Mouse (Mus musculus): Measurements from ENCODE around the gene Sds. TPM values are rescaled to one million over a fixed set of nuclear protein-coding genes. Genes with fewer than 3 reads are reported as not detected.

Gene Sds
- polyA plus RNA-seq, 1 experiment: not detected

DNA sequence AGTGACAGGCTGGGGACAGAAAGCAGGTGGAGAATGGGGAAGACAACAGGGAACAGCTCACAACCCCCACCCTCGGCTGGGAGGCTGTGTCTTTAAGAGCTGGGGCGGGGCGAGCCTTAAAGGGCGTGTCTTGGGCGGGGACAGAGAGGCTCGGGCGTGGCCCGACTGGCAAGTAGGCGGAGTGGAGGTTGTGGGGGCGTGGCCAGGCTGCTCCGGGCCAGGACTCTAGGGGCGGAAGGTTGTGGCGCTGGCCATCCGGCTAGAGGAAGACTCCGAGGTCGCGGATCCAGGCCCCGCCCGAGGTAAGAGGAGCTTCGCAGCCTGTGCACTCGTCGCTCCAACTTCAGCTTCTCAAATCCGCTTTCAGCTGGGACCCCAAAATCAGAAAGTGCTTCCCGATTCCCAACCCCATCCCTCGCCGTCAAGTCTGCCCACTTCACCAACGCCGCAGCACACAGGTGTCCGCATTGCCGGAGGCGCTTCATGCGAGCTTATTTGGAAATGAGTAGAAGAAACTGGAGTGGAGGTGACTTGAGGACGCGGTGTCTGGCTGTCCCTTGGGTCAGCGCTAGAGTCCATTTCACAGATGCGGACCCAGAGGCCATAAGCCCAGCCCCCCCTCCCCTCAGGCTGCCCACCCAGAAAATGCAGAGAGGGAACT is 34.8 kb downstream of the Sds start, which contains the start of gene Slc8b1:
Gene Slc8b1, plus strand, starts transcription at position 187 of the 661 bp plus-strand sequence.
- under 1% methylated on average over 35 of the region's 36 CpGs for WGBS
- DNase-seq (ENCODE audit: low read depth, low spot score): no peak

DNA sequence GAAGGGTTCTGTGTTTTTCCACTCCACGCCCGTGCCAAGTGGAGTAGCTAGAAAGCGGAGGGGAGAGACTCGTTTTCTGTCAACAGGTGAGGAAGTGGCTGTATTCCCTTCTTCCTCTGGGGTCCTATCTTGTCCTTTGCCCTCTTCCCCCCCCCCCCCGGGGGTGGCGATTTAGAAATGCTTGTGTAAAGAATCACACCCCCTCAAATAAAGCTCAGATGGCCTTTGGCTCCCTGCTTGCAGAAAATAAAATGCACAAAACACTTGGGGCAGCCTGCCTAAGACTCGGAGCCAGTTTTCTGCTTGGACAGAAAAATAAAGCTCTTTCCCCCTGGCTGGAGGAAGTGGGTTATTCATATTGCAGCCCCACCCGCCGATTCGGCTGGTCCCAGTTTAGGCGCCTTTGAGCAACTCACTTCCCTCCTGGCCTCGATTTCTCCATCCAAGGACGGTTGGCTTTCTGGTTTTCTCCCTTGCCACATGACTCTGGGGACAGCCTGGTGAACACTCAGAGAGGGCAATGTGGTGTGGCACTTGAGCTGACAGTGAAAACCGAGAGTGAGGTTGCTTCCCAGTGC is 35.4 kb downstream of the Sds start:
- WGBS: 2% methylated on average over 14 of the region's 14 CpGs
- no peak for DNase-seq (ENCODE audit: low read depth, low spot score)

DNA sequence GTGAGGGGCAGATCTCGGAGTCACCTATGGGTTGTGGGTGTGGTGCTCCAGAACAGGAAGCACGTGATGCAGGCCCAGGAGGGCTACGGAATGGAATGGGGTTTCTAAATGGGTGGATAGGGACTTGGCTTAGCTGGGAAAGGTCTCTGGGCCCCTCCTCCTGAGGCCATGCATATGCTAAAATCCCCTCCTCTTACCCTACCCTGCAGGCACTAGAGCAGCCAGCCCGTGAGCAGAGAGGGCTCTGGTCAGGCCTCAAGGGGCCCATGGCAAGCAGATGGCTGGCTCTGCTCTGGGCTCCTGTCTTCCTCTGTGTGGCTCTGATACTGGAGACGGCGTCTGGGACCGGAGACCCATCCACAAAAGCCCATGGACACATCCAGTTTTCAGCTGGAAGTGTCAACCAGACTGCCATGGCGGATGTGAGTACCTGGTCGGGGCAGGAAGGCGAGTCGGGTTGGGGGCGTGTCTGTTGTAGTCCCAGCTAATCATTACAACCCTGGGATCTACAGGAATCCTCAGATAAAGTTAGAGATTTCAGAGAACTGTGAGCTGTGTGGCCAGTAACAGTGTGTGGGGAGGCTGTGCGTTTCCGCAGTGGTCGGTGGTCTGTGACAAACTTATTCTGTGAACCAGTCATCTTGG is 36.7 kb downstream of the Sds start:
- 66% methylated on average over 15 of the region's 15 CpGs for WGBS
- no peak for DNase-seq (ENCODE audit: low read depth, low spot score)

DNA sequence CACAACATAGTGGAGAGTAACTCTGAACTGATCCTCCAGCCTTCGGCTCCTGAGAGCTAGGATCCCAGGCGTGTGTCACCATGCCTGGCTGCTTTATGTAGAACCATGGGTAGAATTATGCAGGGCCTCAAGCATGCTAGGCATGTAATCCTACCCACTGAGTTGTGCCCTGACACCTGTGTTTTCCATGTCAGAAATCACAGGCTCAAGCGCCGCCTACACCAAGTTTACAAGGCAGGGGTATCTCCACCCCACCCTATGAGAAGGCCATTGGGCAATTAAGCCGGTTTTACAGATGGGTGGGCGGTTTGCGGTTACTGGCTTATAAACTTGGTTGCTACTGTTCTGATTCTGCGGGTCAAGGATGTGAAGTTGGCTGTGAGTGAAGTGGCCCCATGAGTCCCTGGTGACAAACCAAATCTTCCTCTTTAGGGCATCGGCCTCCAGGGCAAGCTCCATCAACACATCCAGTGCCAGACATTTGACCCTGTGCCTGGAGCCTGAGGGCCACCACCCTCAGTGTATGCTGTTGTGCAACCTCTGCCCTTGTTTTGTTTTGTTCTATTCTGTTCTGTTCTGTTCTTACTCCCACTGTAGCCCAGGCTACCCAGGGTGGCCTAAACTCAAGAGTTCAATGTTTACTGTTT is 37.8 kb downstream of the Sds start:
- WGBS: 35% methylated on average over 9 of the region's 9 CpGs
- DNase-seq (ENCODE audit: low read depth, low spot score): no peak

DNA sequence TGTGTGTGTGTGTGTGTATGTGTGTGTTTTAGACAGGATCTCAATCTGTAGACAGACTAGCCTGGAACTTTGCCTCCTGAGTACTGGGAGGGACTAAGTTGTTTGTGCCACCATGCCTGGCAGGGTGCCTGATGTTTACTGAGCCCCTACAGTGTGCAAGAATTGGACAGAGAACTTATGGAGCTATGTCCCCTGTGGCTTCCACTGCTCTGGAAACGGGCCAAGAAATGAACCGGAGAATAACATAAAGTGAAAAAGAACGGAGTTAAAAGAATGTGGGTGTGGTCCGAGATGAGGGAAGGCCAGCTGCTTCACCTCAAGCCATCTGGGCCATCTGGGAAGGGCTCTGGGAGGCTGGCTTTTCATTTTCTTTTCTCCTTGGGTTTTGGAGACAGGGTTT is 38.4 kb downstream of the Sds start:
- no peak for DNase-seq (ENCODE audit: low read depth, low spot score)
- 4% methylated on average over 4 of the region's 4 CpGs for WGBS

DNA sequence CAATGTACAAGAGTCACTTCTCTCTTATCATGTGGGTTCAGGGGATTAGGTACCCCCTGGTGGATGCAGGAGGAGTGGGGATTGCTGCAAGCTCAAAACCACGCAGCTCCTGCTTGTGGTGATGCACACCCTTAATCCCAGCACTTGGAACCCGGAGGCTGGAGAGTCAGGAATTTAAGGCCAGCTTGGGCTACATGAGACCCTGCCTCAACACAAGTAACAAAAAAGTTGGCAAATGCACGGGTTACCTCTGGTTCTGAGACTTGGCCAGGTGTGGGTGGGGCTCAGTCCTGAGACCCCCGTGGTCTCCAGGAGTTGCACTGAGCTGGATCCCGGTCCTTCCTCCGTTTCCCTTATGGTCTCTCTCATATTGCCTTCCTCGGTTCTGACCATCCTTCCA is 39.1 kb downstream of the Sds start:
- no peak for DNase-seq (ENCODE audit: low read depth, low spot score)
- WGBS: 71% methylated on average over 7 of the region's 7 CpGs

DNA sequence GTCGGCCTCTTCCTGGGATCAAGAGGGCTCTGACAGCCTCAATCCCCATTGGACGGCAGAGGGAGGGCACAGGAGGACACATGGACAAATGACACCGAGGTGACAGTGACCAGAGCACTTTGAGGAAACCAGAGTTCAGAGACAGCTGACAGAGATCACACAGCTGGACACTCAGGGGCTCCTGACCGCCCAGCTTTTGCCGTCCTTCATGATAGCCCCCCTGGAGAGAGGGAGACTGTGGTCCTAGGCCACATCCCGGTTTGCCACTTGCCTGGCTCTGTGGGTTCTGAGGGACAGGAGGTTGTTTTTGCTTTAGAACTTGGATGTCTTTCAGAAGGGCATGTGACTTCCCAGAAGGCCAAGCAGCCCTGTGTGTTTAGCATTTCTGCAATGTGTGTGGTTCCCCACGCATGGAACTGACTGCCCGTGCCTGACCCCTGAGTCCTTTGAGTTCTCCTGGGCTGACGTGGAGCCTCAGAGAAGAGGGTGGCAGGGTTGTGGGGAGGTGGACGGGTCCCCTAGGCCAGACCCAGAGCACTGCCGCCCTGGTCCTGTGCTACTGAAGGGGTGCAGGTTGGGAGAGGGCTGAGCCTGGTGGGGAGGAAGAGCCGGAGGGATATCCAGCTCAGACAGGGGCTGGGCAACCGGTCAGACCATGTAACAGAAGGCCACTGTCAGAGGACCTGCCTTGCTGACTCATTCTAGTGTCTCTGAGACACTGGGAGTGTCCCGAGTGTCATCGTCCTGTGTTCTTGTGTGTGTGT is 40.1 kb downstream of the Sds start:
- DNase-seq (ENCODE audit: low read depth, low spot score): no peak
- WGBS: 54% methylated on average over 15 of the region's 15 CpGs

DNA sequence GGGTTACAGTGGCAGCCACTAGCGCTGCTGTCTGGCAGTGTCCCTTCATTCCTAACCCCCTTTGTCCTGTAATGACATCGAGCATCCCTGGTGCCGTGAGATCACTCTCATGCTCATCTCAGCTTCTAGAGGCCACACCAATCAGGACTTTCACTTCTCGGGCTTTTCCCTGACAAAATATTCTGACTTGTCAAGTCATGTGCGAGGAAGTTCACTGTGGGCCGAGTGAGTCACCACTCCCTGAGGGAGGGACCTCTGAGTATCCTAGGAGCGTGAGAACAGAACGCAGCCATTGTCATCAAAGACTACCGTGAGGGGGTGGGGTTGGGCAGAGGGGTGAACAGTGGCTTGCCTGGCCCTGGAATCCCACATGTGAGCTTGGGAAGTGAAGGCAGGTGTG is 41.2 kb downstream of the Sds start:
- 24% methylated on average over 9 of the region's 9 CpGs for WGBS
- no peak for DNase-seq (ENCODE audit: low read depth, low spot score)

DNA sequence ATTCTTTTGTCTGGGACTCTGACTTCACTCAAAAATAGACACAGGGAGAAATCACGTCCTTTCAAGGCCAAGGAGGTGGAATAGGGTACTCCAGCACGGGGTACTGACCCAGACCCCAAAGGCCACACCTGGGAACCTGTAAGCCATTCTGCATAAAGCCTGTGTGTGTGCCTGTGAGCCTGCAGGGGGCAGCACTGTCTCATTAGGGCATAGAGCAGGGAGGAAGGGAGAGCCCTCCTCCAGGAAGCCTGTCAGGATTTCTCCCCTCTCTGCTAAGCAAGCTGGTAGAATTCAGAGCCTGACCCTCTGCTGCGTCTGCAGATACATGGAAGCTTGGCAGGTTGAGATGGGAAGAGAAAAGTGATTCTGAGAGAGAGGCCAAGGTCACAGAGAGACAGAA is 46.3 kb downstream of the Sds start:
- 77% methylated on average over 3 of the region's 3 CpGs for WGBS
- DNase-seq (ENCODE audit: low read depth, low spot score): no peak

DNA sequence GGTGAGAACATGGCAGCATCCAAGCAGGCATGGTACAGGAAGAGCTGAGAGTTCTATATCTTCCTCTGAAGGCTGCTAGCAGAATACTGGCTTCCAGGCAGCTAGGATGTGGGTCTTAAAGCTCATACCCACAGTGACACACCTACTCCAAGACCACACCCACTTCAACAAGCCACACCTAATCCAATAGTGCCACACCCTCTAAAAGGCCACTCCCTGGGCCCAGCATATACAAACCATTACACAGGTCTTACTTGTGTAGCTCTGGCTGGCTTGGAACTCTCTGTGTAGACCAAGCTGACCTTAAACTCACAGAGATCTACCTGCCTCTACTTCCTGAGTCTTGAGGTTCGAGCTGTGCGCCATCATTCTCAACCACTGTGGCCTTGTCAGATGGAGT is 48.4 kb downstream of the Sds start:
- no peak for DNase-seq (ENCODE audit: low read depth, low spot score)
- 96% methylated on average over 2 of the region's 2 CpGs for WGBS

DNA sequence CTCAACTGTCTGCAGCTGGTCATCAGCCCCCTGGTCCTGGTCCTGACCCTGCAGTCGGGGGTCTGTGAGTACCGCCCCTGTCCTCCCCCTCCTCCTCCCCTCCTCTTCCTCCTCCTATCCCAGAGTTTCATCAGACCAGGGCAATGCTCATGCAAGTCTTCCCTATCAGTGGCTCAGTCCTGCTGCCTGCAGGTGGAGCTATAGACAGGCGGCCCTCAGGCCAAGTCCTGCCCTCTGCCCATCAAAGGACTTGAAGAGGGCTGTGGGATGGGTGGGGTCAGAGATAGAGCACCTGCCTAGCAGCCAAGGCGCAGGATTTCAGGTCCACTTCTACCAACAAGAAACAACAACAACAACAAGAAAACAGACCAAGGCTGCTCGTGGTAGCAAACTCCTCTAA is 49.4 kb downstream of the Sds start:
- 54% methylated on average over 5 of the region's 5 CpGs for WGBS
- DNase-seq (ENCODE audit: low read depth, low spot score): no peak

DNA sequence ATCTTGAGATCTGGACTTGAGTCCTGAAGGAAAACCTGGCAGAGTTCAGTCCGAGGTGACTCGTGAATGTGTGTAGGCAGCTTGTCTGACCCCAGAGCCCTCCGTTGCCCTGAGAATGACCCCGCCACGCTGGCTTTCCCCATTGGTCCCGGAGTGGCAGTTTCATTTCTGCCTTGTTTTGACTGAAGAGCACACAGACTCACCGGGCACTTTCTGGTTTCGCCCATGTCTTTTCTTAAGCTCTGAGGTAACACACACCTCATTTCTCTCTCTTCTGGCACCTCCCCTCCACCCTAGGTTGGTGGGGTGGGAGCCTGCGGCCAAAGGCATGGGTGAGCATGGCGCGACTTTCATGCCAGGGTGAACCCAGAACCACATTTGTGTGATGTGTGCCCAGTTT is 50.0 kb downstream of the Sds start:
- 79% methylated on average over 11 of the region's 11 CpGs for WGBS
- DNase-seq (ENCODE audit: low read depth, low spot score): no peak

DNA sequence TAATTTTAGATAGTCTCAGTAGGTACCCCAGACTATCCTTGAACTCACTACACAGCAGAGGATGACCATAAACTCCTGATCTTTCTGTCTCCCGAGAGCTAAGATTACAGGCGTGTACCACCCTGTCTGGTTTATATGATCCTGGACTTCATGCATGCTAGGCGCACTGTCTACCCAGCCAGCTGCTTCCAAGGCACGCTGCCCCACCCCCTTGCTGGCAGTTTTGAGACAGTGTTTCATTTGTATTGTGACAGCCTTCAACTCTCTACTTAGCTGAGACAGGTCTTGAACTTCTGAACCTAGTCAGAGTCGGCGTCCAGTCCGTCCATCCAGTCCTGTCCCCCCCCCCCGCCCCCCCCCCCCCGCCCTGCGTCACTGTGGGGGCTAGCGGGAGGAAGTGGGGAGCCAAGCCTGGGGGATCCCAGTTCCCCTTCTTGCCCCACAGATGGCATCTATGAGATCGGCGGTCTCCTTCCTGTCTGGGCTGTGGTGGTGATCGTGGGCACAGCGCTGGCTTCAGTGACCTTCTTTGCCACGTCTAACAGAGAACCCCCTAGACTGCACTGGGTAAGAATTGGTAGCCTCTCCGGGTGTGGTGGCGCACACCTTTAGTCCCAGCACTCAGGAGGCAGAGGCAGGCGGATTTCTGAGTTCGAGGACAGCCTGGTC is 51.1 kb downstream of the Sds start:
- no peak for DNase-seq (ENCODE audit: low read depth, low spot score)

DNA sequence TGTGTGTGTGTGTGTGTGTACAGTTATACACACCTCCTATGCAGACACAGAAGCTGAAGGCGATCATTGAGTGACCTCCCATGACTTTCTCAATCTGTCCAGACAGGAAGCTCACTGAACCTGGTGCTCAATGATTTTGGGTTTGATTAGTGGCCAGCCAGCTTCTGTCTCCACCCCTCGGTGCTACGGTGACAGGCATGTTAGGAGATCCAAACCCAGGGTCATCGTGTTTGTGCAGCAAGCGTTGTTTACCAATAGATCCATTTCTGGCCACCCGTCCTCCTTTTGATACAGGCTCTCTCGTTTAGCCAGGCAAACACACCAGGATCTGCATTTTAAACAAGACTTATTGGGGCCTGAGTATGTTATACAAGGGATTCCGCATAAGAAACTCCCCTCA is 55.3 kb downstream of the Sds start:
- DNase-seq (ENCODE audit: low read depth, low spot score): no peak
- 61% methylated on average over 8 of the region's 8 CpGs for WGBS

More for the DNA sequence above, 51.1 kb downstream of the Sds start:
- WGBS: 78% methylated on average over 18 of the region's 20 CpGs

Other genes with a start within 250 kb of the Sds start
- 0.10 and 0.16 TPM in 2 replicates for gene Lhx5, start 44.8 kb upstream of the Sds start, polyA plus RNA-seq (2012; rRNA removed)
- 23.2 and 28.2 TPM in 2 replicates for gene Sdsl, start 3.7 kb upstream of the Sds start, polyA plus RNA-seq (2012; rRNA removed)
- 13.9 and 14.6 TPM in 2 replicates for gene Plbd2, start 27.1 kb downstream of the Sds start, polyA plus RNA-seq (2012; rRNA removed)
- gene Slc8b1, start 34.6 kb downstream of the Sds start, polyA plus RNA-seq (2012; rRNA removed): 10.9 and 13.0 TPM in 2 replicates
- gene Tpcn1, start 112.1 kb downstream of the Sds start, polyA plus RNA-seq (2012; rRNA removed): 41.7 and 63.5 TPM in 2 replicates
- gene Iqcd, start 112.5 kb downstream of the Sds start, polyA plus RNA-seq (2012; rRNA removed): 0.40 and 0.41 TPM in 2 replicates
- gene Rita1, start 136.1 kb downstream of the Sds start, polyA plus RNA-seq (2012; rRNA removed): 12.4 and 13.2 TPM in 2 replicates
- 35.2 and 40.2 TPM in 2 replicates for gene Ddx54, start 136.2 kb downstream of the Sds start, polyA plus RNA-seq (2012; rRNA removed)
- gene Cfap73, start 157.7 kb downstream of the Sds start, polyA plus RNA-seq (2012; rRNA removed): not detected in 2 replicates
- gene Rasal1, start 172.3 kb downstream of the Sds start, polyA plus RNA-seq (2012; rRNA removed): 0.79 and 1.2 TPM in 2 replicates
- 19.7 and 20.8 TPM in 2 replicates for gene Dtx1, start 235.4 kb downstream of the Sds start, polyA plus RNA-seq (2012; rRNA removed)

All from large intestine, adult 2 months (tissue).